Mouse (Mus musculus): Measurements from ENCODE around the gene Atp6v0c. TPM values are rescaled to one million over a fixed set of nuclear protein-coding genes. Genes with fewer than 3 reads are reported as not detected.

Gene Atp6v0c
- polyA plus RNA-seq, 1 experiment from 2014 or later, result 1,021 TPM

DNA sequence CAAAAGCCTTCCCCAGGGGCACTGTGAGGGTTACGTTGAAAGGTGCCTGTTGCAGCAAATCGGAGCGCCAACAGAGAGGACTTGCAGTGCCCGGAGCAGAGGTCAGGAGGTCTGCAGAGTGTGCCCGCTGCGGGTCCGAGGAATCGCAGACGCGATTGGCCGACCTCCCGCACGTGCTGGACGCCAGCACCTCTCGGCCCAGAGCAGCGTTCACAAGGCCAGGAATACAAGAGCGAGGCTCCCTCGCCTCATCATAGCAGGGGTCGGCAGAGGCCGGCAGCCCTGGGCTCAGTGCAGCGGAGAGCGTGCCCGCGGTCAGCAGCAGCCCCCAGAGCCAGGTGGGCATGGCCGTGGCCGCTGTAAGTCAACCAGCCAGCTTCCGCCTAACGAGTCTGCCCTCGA, 39.1 kb upstream of the Atp6v0c start:
- Histone ChIP-seq H3K27me3 (replicated peaks; ENCODE audit: control insufficient read depth, insufficient read depth, low read length) (peaks cover 20% of the 10 kb centered on the region), H3K4me1 (ENCODE audit: control insufficient read depth, insufficient read depth, low read length) (peaks cover 54% of the 10 kb centered on the region), H3K9me3 (replicated peaks; ENCODE audit: control insufficient read depth, low read length) (no peaks in the 10 kb centered on the region), H3K36me3 (ENCODE audit: control insufficient read depth, insufficient read depth, low read length) (no peaks in the 10 kb centered on the region), H3K4me2 (ENCODE audit: low read length) (peak overlapping the region; percentile 97), H3K9ac (ENCODE audit: low read length) (peak overlapping the region; percentile 88), H3K27ac (ENCODE audit: low read depth, low read length) (peak overlapping the region; percentile 65; the same call in 1 of the 2 replicates), H3K4me3 (ENCODE audit: low read depth, low read length) (peak overlapping the region; percentile 46)
- 3% methylated on average over 29 of the region's 29 CpGs for WGBS
- ATAC-seq (no peak), DNase-seq (ENCODE audit: low spot score) (no peak)

DNA sequence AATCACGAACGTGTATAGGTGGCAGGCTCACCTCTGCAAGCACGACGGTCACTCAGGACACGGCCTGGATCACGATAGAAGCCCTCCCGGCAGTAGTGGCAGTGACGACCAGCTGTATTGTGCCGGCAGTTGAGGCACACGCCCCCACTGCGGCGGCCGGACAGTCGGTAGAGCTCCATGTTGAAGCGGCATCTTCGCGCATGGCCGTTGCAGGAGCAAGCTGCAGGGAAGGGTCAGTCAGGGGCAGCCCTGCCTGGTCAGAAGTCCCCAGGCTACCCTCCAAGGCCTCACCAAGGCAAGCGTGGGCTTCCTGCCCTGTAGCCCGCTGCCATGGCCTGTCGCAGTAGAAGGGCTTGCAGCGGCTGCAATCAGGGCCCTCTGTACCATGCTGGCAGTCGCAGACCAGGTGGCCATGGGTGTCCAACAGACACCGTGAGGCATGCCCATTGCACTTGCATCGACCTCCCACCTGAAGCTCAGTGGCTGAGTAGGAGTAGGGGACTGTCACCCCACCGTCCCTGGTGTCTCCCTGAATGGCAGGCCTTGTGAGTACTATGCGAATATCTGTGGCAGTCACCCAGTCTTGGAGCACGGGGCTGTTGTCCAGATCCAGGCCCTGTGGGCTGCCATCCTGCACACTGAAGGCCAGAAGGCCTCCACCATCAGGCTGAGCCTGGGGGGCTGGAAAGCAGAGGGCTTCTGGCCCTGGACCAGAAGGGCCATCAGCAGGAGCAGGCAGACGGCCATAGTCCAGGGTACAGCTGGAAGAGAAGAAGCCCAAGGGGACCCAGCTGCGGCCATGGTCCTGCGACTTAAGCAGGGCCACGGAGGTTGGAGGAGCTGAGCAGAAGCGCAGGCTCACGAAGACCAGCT, 38.5 kb upstream of the Atp6v0c start:
- Histone ChIP-seq H3K27me3 (replicated peaks; ENCODE audit: control insufficient read depth, insufficient read depth, low read length) (peaks cover 20% of the 10 kb centered on the region), H3K4me3 (ENCODE audit: low read depth, low read length) (peak overlapping the region; percentile 46), H3K27ac (ENCODE audit: low read depth, low read length) (no peak overlapping the region), H3K9me3 (replicated peaks; ENCODE audit: control insufficient read depth, low read length) (no peaks in the 10 kb centered on the region), H3K9ac (ENCODE audit: low read length) (peak overlapping the region; percentile 88), H3K4me2 (ENCODE audit: low read length) (peak overlapping the region; percentile 97), H3K36me3 (ENCODE audit: control insufficient read depth, insufficient read depth, low read length) (no peaks in the 10 kb centered on the region), H3K4me1 (ENCODE audit: control insufficient read depth, insufficient read depth, low read length) (peaks cover 54% of the 10 kb centered on the region)
- 63% methylated on average over 34 of the region's 34 CpGs for WGBS
- DNase-seq (ENCODE audit: low spot score), result no peak
- ATAC-seq, result no peak

GRCm38 (mm10) chr17:24206451-24207351, 37.2 kb upstream of the Atp6v0c start:
- ATAC-seq (peak; percentile 40), DNase-seq (ENCODE audit: low spot score) (peak; percentile 70)
- Histone ChIP-seq H3K4me3 (ENCODE audit: low read depth, low read length) (peak overlapping the region; percentile 65), H3K36me3 (ENCODE audit: control insufficient read depth, insufficient read depth, low read length) (no peaks in the 10 kb centered on the region), H3K27ac (ENCODE audit: low read depth, low read length) (peak overlapping the region; percentile 65; the same call in 1 of the 2 replicates), H3K9me3 (replicated peaks; ENCODE audit: control insufficient read depth, low read length) (no peaks in the 10 kb centered on the region), H3K27me3 (replicated peaks; ENCODE audit: control insufficient read depth, insufficient read depth, low read length) (peaks cover 20% of the 10 kb centered on the region), H3K4me2 (ENCODE audit: low read length) (peak overlapping the region; percentile 97), H3K9ac (ENCODE audit: low read length) (peak overlapping the region; percentile 77), H3K4me1 (ENCODE audit: control insufficient read depth, insufficient read depth, low read length) (peaks cover 49% of the 10 kb centered on the region)
- 8% methylated on average over 59 of the region's 62 CpGs for WGBS

DNA sequence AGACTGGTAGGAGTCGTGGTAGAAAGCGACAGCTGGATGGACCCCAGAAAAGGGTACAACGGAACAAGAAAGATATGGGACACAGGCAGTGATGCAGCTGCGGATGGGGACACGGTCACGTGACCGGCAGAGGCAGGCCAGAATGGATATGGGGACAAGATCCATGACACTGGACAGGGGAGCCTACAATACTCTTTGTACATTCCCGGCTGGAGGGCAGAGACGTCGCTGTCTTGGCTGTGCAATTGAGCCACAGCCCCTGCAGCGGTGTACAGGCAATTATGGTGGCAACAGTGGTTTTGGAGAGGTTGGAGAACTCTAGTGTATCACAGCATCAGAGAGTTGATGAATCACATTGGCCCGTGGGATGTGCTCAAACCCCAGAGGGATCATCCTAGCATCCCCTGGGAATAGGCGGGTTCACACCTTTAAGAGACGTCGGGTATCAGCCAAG, 36.4 kb upstream of the Atp6v0c start:
- H3K36me3 ChIP-seq (ENCODE audit: control insufficient read depth, insufficient read depth, low read length), result no peaks in the 10 kb centered on the region
- H3K27me3 ChIP-seq (replicated peaks; ENCODE audit: control insufficient read depth, insufficient read depth, low read length), result peaks cover 20% of the 10 kb centered on the region
- H3K4me2 ChIP-seq (ENCODE audit: low read length), result peak overlapping the region; percentile 97
- H3K9ac ChIP-seq (ENCODE audit: low read length), result peak overlapping the region; percentile 77
- H3K27ac ChIP-seq (ENCODE audit: low read depth, low read length), result peak overlapping the region; percentile 65; the same call in 1 of the 2 replicates
- H3K9me3 ChIP-seq (replicated peaks; ENCODE audit: control insufficient read depth, low read length), result no peaks in the 10 kb centered on the region
- peak overlapping the region; percentile 65 for H3K4me3 ChIP-seq (ENCODE audit: low read depth, low read length)
- ATAC-seq (peak; percentile 32), DNase-seq (ENCODE audit: low spot score) (peak; percentile 45)
- 7% methylated on average over 15 of the region's 15 CpGs for WGBS
- peaks cover 41% of the 10 kb centered on the region for H3K4me1 ChIP-seq (ENCODE audit: control insufficient read depth, insufficient read depth, low read length)

DNA sequence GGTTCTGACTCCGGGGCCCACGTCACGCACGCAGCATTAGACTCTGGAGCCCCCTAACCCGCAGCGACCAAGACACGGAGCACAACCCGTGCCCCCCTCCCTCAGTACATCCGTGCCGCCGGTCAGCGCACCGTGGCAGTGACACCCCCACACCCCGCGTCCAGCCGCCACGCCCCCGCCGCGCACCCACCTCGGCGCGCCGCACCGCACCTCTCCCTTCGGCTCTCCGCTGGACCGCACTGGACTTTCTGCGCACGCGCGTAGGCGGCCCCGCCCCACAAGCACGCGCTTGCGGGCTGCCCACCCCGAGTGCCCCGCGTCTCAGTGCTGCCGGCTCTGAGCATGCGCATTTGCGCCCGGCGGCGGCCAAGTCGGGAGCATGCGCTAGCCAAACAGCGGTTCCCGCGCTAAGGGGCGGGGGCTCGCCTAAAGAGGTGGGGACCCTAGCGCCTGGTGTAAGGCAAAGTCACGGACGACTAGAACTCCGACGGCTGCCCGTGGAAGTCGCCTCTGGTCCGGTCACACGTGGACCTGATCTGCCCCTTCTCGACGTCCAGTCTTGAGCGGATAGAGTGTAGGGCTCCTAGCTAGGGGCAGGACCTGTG, 35.9 kb upstream of the Atp6v0c start, which contains the start of gene Tbc1d24:
Tbc1d24 (minus strand) TSS at position 279 of the 605 bp plus-strand sequence.
- H3K27ac ChIP-seq (ENCODE audit: low read depth, low read length), result peak within 1 kb of the TSS; percentile 65; the same call in 1 of the 2 replicates
- H3K36me3 ChIP-seq (ENCODE audit: control insufficient read depth, insufficient read depth, low read length), result no peaks in the 10 kb centered on the region
- peak within 1 kb of the TSS; percentile 97 for H3K4me2 ChIP-seq (ENCODE audit: low read length)
- peak; percentile 80 for ATAC-seq
- H3K9me3 ChIP-seq (replicated peaks; ENCODE audit: control insufficient read depth, low read length), result no peaks in the 10 kb centered on the region
- peak within 1 kb of the TSS; percentile 77 for H3K9ac ChIP-seq (ENCODE audit: low read length)
- peaks cover 40% of the 10 kb centered on the region for H3K4me1 ChIP-seq (ENCODE audit: control insufficient read depth, insufficient read depth, low read length)
- H3K4me3 ChIP-seq (ENCODE audit: low read depth, low read length), result peak within 1 kb of the TSS; percentile 65
- DNase-seq (ENCODE audit: low spot score), result peak; percentile 97
- whole genome bisulfite sequencing, result under 1% methylated on average over 65 of the region's 65 CpGs
- H3K27me3 ChIP-seq (replicated peaks; ENCODE audit: control insufficient read depth, insufficient read depth, low read length), result peaks cover 20% of the 10 kb centered on the region

DNA sequence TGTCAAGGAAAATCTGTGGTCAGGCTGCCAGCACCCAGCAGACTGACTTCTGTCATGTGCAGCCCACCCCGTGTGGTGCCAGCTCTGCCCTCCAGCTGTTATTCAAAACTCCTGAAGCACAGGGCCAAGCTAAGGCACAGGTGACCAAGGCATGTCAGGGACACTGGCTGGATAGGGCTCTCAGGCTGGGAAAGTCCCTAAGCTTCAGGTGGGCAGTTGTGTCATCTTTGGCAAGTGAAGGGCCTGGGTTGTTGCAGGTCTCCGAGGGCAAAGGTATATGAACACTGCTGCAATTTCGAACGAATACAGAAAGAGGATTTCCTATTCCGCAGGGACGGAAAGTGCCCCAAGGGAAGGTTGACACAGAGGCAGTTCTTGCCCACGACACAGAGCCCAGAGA, 35.3 kb upstream of the Atp6v0c start:
- Histone ChIP-seq H3K9me3 (replicated peaks; ENCODE audit: control insufficient read depth, low read length) (no peaks in the 10 kb centered on the region), H3K4me2 (ENCODE audit: low read length) (peak overlapping the region; percentile 97), H3K4me1 (ENCODE audit: control insufficient read depth, insufficient read depth, low read length) (peaks cover 40% of the 10 kb centered on the region), H3K36me3 (ENCODE audit: control insufficient read depth, insufficient read depth, low read length) (no peaks in the 10 kb centered on the region), H3K27ac (ENCODE audit: low read depth, low read length) (no peak overlapping the region), H3K27me3 (replicated peaks; ENCODE audit: control insufficient read depth, insufficient read depth, low read length) (peaks cover 18% of the 10 kb centered on the region), H3K9ac (ENCODE audit: low read length) (peak overlapping the region; percentile 77), H3K4me3 (ENCODE audit: low read depth, low read length) (peak overlapping the region; percentile 65)
- WGBS, result 17% methylated on average over 7 of the region's 7 CpGs
- DNase-seq (ENCODE audit: low spot score), result peak; percentile 10
- no peak for ATAC-seq

DNA sequence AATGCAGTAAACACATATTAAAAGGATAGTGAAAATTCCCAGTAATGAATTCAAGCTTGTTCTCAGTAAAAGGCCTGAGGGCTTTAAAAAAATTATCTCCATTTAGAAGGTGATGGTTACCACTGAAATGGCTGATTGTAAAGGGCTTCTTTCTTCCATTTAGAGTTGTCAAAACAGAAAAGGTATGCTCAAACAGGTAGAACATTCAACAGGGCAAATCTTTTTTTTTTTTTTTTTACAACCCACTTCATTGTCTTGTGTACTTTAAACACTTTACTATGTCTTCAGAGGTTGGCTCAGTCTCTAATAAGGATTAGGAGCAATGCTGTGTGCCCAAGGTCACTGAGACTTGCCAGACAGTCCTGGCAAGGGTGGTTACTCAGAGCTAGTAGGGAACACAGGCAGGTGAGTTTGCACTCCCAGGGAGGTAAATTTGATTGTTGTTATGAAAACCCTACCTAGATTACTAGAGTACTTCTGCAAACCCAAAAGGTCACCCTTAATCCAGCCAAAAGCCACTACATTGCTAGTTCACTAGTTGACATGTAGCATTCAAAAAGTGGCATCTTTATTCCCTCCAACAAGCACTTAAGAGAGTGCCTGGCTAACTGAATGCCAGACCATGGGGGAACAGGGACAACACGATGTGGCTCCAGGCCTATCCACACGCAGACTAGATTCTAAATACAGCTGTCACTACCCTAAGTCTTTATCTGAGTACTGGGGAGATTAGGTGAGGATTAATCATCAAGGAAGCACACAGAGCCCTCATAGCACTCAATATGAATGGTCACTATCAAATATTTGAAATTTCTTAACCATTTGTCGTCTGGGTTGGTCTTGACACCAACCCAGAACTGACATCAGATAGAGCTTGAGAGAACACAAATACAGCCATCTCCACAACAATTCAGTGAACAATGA, 34.4 kb upstream of the Atp6v0c start:
- ATAC-seq, result no peak

More for the DNA sequence above, 34.4 kb upstream of the Atp6v0c start:
- 79% methylated on average over 3 of the region's 3 CpGs for WGBS
- Histone ChIP-seq H3K9me3 (replicated peaks; ENCODE audit: control insufficient read depth, low read length) (no peaks in the 10 kb centered on the region), H3K4me3 (ENCODE audit: low read depth, low read length) (peak overlapping the region; percentile 65; the same call in 1 of the 2 replicates), H3K4me2 (ENCODE audit: low read length) (peak overlapping the region; percentile 97), H3K27me3 (replicated peaks; ENCODE audit: control insufficient read depth, insufficient read depth, low read length) (peaks cover 18% of the 10 kb centered on the region), H3K36me3 (ENCODE audit: control insufficient read depth, insufficient read depth, low read length) (no peaks in the 10 kb centered on the region), H3K4me1 (ENCODE audit: control insufficient read depth, insufficient read depth, low read length) (peaks cover 33% of the 10 kb centered on the region), H3K9ac (ENCODE audit: low read length) (peak overlapping the region; percentile 77; the same call in 1 of the 2 replicates), H3K27ac (ENCODE audit: low read depth, low read length) (no peak overlapping the region)
- no peak for DNase-seq (ENCODE audit: low spot score)
